Mouse (Mus musculus) frontal cortex, postnatal 14 days (tissue): ENCODE measurements around the gene Ttyh2.
A peak's percentile ranks its signal among the peaks of the same experiment; 100 is the strongest.

Experiments
- DNase-seq, 2 experiments: peaks; one replicate each; pipeline ENCODE4 v3.0.0; 2022; ENCODE audit warnings: low spot score in 2 of 2

Ttyh2 gene

DNA sequence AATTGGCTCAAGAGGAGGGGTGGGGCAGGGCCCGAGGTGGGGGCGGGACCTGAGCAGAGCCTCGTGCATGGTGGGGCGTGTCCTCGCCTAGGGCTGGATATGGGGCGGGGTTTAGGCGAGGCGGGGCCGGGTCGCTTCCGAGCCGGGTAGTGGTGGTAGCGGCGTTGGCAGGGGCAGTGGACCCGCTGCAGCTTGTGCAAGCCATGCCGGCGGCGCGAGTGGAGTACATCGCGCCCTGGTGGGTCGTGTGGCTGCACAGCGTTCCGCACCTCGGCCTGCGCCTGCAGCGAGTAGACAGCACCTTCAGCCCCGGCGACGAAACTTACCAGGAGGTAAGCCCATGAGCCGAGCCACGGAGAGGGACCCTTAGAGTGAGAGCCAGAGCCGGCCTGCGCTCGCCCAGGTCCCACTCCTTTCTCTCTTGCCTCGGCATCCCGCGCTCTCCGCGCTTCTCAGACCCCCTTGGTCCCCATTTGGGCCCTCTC lies at the start of gene Ttyh2:
TSS of gene Ttyh2 (plus strand) at position 91 of the 485 bp plus-strand sequence.
- peak in 1 of 2 experiments; percentile 44 for DNase-seq

DNA sequence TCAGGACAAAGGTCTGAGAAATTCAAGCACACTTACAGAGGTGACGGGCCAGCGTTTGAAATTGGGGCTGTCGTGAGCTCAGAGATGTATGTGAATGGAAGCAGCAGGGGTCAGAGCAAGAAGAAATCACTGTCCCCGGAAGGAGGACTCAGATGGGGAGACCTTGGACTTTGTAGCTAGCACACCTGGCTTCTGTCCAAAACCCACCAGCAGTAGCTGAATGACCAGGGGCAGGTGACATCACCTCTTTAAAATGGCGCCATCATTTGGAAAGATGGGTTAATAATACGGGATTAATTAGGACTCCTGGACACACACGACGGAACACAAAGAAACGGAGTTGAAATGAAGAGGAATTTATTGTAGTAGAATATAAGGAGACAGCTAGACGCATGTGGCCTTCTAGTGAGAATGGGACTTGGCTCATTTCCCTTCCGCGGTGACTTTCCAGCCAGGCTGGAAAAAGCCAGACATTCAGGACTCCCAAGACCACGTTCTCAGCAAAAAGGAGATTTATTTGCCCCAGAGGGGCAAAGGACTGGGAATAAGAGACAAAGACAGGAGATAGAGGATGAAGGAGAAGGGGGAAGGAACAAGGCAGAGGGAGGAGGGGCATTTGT lies 49.0 kb upstream of the Ttyh2 start:
- no peak for DNase-seq

DNA sequence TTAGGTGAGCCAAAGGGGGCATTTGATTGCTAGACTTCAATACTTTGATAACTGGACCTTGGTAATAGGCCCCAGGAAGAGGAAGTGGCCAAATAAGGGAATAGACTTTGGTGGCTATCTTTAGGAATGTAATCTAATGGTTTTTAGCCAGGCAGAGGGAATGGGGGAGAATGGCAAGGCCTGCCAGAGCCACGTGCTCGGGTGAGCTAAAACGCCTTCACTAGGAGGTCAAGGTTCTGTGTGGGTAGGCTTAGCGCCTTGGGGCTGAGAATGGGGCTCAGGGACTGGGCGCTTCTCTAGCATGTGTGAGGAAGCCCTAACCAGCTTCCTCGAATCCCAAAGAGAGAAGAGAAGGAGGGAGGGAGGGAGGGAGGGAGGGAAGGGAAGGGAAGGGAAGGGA lies 48.2 kb upstream of the Ttyh2 start:
- DNase-seq: no peak

DNA sequence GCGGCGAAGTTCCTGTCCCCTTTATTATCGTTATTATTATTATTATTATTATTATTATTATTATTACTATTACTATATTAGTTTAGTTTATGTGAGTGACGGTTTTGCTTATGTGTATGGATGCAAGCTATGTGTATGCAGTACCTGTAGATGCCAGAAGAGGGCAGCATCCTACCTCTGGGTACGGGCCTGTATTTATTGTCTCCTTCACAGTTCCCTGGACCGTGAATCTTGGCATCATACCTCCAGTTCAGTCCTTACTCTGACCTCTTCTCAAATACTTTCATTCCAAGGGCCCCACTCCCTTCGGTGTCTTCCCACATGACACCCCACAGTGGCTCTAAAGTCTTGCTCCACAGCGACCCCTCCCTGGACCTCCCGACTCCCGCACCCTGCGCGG lies 47.2 kb upstream of the Ttyh2 start:
- no peak for DNase-seq

DNA sequence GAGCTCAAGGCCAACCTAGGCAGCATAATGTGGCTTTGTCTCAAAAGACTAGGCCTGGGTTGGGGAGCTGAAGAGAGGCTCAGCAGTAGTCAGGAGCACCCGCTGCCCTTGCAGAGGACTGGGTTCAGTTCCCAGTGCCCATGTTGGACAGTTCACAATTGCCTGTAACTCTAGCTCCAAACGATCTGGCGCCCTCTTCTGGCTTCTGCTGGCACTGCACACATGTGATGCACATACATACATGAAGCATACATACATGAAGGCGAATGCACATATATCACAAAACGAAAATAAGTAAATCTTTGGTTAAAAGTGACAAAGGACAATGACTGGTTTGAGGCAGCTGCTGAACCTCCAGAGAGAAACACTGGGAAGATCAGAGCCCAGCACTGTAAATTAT lies 45.2 kb upstream of the Ttyh2 start:
- no peak for DNase-seq

DNA sequence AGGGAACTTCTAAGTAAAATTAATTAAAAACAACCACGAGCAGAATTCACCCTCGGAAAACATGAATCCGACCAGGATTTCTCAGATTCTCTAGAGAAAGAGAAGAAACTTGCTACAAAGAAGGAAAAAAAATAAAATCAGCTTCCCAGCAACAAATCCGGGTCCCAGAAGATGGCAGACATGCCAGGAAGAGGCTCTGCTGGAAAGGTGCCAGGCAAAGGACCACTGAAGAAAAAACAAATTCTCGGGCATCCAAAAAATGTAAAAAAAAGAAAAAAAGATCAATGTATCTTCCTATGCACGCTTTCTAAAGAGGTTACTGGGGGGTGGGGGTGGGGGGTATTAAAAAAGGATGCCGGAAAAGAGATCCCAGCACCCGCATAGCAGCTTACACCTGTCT lies 43.0 kb upstream of the Ttyh2 start:
- no peak for DNase-seq

DNA sequence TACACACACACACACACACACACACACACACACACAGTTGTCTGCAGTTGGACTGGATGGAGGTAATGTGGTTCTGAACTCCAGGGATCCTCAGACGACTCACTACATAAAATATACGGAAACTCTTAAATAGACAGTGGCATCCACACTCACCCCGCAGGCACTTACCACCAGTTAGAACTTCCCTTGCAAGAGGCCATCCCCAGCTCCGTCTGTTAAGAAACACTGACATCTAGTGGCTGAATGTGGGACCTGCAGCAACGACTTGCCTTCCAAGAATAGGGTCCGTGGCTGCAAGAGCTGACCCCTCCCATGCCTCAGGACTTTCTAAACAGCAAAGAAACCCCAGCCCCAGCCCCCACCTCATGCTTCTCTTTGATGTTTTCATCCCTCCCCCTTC lies 38.9 kb upstream of the Ttyh2 start:
- peak; percentile 73 to 88 for DNase-seq

DNA sequence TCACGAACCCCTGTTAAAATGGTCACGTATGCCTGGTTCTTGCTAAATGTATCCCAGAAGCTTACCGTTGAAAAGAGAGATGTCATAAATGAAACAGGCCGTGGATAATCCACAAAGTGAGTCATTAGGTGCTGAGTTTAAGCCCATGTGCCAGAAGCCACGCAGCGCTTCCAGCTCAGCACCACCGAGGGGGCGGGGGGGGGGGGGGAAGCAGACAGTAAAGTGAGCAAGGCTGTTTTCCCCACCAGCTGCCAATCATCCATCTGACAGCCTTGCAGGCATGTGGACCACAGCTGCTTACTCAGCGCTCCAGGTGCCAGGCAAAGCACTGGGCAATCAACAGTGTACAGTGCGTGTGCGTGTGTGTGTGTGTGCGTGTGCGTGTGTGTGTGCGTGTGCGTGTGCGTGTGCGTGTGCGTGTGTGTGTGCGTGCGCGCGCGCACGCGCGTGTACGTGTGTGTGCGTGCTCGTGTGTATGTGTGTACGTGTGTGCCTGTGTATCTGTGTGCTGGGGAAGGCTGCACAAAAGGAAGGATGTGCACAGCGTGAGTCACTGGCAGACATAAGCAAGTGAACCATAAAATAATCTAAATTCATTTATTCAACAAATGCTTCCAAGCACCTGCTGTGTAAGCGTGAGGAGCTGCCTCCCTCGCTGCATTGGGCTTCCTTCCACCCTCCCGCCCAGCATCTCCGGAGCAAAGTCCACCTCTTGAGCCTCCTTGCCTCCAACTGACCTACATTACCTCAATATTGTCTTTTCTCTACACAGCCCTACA lies 38.3 kb upstream of the Ttyh2 start:
- no peak for DNase-seq

DNA sequence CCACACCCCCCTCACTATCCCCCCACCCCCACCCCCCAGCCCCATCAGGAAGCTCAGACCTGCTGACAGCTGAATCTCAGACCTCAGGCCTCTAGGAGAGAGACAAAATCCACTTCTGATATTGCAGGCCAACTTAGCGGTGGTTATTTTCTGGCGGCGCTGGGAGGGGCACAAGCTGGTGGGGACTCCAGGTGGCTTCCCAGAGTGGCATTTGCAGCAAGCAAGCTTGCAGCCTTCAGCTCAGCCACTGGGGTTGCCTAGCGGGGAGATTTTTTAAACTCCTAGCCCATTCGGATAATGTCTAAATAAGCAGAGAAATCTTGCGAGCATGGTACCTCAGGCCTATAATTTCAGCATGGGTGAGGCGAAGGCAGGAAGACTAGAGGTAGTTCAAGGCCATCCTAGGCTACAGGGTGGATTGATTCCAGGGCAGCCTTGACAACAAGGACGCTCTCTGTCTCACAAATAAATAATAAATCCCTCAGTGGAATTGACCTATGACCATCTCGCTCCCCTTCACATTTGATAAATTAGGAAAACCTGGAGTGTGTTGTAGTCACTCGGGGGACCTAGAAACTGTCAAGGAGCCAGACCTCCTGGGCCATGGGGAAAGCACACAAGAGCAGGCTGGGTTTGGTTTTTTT lies 36.5 kb upstream of the Ttyh2 start:
- DNase-seq: no peak

DNA sequence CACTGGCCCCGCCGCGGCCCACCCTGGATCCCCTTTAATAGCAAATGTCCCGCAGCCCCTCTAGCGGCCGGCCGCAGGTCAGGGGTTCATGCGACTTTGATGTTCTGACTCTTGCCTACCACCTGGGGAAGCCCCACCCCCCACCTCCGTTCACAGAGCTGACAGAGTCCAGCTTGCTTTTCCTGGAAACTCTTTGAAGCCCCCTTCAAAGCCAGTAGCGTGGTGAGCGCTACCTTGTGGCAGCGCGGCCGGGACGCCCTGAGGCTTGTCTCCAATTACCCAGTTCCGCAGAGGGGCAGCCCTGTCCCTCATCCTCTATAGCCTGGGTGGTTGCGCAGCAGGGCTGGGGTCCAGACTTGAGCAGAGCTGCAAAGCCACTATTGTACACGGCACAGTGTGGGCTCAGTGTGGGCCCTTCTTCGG lies 35.5 kb upstream of the Ttyh2 start:
- no peak for DNase-seq

DNA sequence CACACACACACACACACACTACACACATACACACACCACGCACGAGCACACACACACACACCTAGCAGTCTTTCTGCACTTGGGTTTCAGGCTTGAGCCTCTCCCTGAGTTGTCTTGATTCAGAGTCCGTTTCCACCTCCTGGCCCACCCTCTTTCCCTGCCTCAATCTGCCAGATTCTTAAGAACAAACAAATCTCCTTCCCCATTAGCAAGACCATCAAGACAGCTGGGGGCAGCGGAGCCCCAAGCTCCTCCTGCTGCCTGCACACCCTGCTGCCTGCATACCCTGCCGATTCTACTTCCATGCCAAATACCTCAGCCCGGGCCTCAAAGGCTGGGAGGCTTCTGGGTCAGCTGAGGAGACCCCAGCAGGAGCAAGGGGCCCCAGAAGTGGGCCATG lies 34.6 kb upstream of the Ttyh2 start:
- DNase-seq: no peak

DNA sequence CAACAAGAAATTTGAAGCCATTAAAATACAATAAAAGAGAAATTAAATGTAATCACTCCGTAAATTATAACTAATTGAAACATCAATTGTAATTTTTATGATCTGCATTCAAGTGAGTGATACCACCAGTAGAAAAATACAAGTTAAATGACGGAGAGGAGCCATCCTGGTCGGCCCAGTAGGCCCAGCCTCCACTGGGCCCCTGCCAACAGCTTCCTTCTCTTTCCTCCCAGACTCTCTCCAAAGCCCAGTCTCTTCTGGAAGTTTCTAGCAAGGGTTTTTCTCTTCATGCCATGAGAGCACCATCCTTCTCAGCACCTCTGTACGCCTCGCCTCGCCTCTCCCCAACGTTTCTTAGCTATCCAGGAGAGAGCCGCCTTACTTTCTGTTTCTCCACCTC lies 34.1 kb upstream of the Ttyh2 start:
- DNase-seq: no peak

DNA sequence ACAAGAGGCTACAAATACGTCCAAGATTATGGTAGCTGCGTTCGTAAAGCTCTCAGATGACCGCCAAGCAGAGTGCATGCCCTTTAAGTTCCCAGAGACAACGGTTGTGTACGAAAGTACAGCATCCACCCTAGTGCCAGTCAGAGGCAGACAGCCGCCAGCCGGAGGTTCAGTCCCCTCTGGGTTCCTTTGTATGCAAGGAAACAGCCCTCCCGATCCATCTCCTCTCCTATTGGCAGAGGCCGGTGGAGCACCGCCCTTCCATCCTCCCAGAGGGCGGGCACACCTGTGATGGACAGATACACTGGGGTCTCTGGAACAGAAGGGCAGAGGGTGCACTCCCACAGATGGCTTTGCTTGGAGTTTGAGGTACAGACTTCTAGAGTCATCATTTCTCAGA lies 33.0 kb upstream of the Ttyh2 start:
- no peak for DNase-seq

DNA sequence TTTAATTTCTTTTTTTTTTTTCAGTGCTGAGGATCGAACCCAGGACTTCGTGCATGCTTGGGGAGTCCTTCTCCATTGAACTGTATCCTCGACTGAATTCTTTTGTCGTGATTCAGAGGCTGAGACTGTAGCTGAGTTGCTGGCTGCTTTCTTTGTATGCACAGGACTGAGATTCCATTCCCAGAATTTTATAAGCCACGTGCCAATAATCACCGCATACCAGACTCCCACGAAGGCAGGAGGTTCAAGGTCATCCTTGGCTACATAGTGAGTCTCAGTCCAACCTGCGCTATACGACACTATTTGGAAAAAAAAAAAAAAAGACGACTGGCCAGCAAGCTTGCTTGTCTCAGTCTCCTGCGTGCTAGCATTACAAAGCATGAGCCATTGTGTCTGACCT lies 32.3 kb upstream of the Ttyh2 start:
- DNase-seq: no peak

DNA sequence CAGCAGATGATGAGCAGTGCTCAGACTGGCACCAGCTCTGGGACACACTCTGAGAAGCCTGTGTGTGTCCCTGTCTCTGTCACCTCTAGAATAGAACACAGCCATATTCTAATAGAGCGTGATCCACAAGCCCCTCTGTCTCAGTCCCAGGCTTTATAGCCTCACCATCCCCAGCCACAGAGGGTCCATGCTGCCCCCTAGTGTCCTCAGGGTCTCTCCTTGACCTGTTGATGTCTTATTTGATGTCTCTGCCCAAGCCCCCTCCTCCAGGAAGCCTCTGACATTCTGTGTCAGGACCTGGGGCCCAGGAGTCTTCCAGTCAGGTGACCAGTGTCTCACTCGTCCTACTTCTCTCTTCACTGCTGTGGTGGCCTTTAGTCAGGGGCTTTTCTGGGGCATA lies 31.1 kb upstream of the Ttyh2 start:
- DNase-seq: no peak

DNA sequence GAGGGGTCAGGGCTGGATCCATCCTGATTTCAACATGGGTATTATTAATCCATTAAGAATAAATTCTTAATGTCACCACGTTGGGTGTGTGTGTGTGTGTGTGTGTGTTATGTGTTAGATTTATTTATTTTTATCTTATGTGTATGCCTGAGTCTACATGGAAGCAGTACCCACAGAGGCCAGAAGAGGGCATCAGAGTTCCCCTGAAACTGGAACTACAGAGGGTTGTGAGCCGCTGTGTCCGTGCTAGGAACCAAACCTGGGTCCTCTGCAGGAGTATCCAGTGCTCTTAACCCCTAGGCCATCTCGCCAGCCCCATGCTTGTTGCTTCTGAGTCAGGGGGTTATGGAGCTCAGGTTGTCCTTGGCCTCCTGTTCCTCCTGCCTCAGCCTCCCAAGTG lies 25.7 kb upstream of the Ttyh2 start:
- DNase-seq: no peak

DNA sequence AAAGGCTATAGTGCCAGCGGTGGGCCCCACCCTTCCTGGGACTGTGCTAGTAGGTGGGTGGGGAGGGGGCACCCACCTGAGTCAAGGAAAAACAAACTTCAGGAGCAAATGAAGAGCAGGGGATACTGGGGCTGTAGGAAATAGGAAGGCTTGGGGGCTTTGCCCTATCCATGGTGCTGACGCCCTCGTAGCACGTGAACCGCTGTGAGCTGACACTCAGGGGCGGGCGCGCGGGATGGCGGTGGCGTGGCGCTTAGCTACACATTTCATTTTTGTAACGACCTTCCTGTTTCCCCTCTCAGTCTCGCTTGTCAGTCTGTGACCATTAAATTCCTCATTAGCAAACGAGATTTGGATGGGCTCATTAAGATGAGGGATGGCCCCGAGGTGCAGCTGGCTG lies 22.7 kb upstream of the Ttyh2 start:
- DNase-seq: no peak

DNA sequence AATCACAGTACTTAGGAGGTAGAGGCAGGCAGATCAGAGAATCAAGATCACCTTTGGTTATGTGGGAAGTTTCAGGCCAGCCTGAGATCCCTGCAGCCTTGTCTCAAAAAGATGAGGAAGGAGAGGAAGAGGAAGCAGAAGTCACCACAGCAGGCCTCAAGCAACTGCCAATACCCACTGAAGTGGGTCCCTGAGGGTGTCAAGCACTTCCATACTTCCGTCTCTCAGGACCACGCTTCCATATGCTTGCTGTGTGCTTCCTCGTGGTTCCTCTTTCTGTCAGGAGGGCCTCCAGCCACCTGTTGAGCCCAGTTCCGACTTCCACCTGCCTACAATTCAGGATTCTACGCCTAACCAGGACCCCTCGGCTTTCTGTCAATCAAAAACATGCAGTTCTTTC lies 21.6 kb upstream of the Ttyh2 start:
- no peak for DNase-seq

DNA sequence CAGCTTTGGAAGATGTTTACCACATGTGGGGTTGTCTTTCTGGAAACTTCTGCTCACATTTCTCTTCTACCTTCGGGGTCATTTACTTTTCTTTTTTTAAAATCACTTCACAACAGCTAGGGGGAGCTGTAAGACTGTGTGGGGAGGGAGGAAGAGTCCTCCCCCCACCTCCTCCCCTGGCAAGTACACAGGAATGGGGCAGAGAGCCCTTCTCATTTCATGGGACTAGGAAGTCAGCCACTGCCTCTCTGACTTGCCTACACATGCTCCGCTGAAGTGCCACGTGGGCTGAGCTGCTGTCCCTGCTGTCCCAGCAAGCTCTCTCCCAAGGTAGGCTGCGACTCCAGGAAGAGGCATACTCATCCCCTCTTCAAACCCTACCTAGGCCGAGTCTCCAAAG lies 20.7 kb upstream of the Ttyh2 start:
- DNase-seq: no peak

DNA sequence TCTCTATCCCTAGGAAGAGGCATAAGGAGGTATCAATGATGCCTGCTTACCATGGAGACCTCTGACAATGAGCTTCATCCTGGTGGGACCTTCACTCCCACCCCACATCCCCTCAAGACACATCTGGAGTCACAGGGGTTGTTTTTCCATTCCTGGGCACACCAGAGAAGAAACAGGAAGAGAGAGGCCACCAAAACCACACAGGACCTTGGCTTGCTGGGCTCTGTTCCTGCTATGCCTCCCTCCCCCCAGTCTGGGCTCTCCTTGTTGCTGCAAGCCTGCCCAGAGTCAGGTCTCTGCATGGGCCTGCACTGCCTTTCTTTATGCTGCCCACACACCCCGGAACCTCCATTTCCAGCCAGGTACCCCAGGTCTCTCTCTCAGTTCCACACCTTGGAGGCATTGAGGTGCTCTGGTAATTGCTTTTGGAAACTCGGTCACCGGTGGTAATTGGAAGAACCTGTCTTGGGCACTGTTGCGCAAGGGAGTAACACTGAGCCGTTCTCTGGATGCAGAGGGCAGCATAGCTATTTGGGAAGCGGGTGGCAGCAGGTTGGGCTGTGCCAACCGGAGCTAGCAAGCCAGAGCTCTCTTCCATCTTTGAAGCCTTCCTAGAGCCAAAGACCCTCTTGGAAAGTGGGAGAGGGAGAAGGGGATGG lies 19.8 kb upstream of the Ttyh2 start:
- DNase-seq: no peak

DNA sequence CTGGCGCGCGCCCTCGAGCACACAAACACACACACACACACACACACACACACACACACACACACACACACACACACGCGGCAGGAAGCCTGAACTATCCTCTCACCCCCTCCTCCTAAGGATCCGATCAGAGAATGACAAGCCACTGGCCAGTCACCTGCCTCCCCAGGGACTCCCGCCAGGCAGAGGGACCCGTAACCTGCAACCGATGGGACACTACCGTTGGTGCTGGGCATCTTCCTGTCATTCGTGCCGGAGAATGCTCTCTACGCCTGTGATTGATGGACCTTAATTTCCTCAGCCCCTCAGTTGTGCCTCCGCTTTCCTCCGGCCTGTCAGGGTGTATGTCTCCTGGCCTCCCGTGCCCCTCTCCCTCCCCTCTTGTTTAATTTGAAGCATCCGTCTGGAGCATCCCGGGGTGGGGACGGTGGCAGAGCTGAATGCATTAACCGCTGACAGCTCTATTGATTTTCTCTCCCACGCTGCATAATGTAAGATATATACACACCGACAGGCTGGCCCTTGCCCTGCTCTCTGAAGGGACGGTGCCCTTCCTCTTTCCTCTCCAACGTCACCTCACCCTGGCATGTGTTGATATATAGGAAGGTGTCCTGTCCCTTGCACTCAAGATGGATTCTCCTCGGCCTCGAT lies 18.1 kb upstream of the Ttyh2 start:
- DNase-seq: no peak

DNA sequence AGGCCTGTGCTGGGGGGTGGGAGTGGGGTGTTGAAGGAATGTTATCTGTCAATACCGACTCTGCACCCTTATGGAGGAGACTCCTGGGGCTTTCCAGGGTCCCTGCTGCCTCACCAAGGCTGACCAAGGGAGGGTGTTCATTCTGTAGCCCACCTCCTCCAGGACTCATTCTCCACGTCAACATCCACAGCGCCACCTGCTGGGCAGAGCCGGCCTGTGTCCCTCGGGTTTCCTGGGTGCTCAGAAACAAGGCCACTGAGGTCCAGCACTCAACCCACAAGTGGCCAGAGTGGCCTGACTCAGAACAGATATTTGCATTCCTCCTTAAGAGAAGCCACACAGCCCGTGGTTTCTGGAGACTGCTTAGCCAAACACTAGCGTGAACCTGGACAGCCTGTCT lies 17.5 kb upstream of the Ttyh2 start:
- peak in 1 of 2 experiments; percentile 70 for DNase-seq
